Mouse (Mus musculus) megakaryocyte-erythroid progenitor cell, adult 5-6 weeks (primary cell): ENCODE results near the gene Nelfe. TPM values are rescaled to one million over a fixed set of nuclear protein-coding genes. Genes with fewer than 3 reads are reported as not detected.

Experiments
- ATAC-seq: replicated peaks from 2 replicates; pipeline ENCODE4 v1.8.0; 2016; ENCODE audit warnings: mild to moderate bottlenecking, inconsistent platforms; ENCODE audit not compliant: severe bottlenecking, poor library complexity, low FRiP score, low TSS enrichment
- total RNA-seq, 2 experiments: library from RNA; stranded (forward) in 1 of 2; stranded (reverse) in 1 of 2; fragments of 200-1000, 215-1000 nt in 1 of 2; fragments of >200 nt in 1 of 2; fragmentation: Nextera tagmentation in 1 of 2; gene quantifications; 2 replicates each; pipeline ENCODE4 v1.2.3; 2014 to 2017

Nelfe gene
- total RNA-seq, 2 experiments from 2014 or later: 29.6 to 64.1 TPM

GRCm38 (mm10) chr17:34840736-34841307 lies 9.4 kb upstream of the Nelfe start:
- ATAC-seq: no peak

GRCm38 (mm10) chr17:34844884-34845283 lies 5.3 kb upstream of the Nelfe start:
- no peak for ATAC-seq

GRCm38 (mm10) chr17:34847192-34847591 lies 3.0 kb upstream of the Nelfe start:
- ATAC-seq: no peak

GRCm38 (mm10) chr17:34847615-34848014 lies 2.6 kb upstream of the Nelfe start:
- ATAC-seq: no peak

- ATAC-seq: peak; percentile 5; the same call in 1 of the 2 replicates
Observed at GRCm38 (mm10) chr17:34850517-34851125, 430 bp downstream of the Nelfe start.

GRCm38 (mm10) chr17:34853511-34853910 lies 3.3 kb downstream of the Nelfe start:
- no peak for ATAC-seq

- ATAC-seq: no peak
Observed at GRCm38 (mm10) chr17:34854761-34855160, 4.6 kb downstream of the Nelfe start.

- ATAC-seq: peak; percentile 42; the same call in 1 of the 2 replicates
Observed at GRCm38 (mm10) chr17:34855825-34856224, 5.6 kb downstream of the Nelfe start.

- ATAC-seq: no peak
Observed at GRCm38 (mm10) chr17:34858670-34859069, 8.5 kb downstream of the Nelfe start.

GRCm38 (mm10) chr17:34860514-34860913 lies 10.3 kb downstream of the Nelfe start:
- no peak for ATAC-seq

- ATAC-seq: no peak
Observed at GRCm38 (mm10) chr17:34861704-34862415, 11.7 kb downstream of the Nelfe start.

GRCm38 (mm10) chr17:34862416-34863081 lies 12.4 kb downstream of the Nelfe start, which contains the start of gene Cfb:
TSS of gene Cfb (minus strand) at chr17:34862518.
- no peak for ATAC-seq

GRCm38 (mm10) chr17:34865981-34866380 lies 15.8 kb downstream of the Nelfe start:
- ATAC-seq: no peak

- ATAC-seq: no peak
Observed at GRCm38 (mm10) chr17:34874321-34874720, 24.1 kb downstream of the Nelfe start.

GRCm38 (mm10) chr17:34879336-34879879 lies 29.2 kb downstream of the Nelfe start, which contains the start of gene Zbtb12:
TSS of gene Zbtb12 (plus strand) at chr17:34879483.
- no peak for ATAC-seq

GRCm38 (mm10) chr17:34881166-34881565 lies 31.0 kb downstream of the Nelfe start:
- ATAC-seq: no peak

- no peak for ATAC-seq
Observed at GRCm38 (mm10) chr17:34881683-34882310, 31.6 kb downstream of the Nelfe start, which contains the start of gene Gm20547. TSS of gene Gm20547 (minus strand) at chr17:34882042.

GRCm38 (mm10) chr17:34883332-34883731 lies 33.1 kb downstream of the Nelfe start:
- no peak for ATAC-seq

GRCm38 (mm10) chr17:34884704-34885103 lies 34.5 kb downstream of the Nelfe start:
- 0 out of 2 replicates have a peak, but pooled peaks have one; percentile 23 for ATAC-seq
